Mouse (Mus musculus): ENCODE data around the gene Rxrb.
"Not testable (repeated sequence)": the region's sequence is repeated elsewhere in the genome, so short reads cannot be mapped to it uniquely, and the experiment has no call there.

Gene Rxrb

DNA sequence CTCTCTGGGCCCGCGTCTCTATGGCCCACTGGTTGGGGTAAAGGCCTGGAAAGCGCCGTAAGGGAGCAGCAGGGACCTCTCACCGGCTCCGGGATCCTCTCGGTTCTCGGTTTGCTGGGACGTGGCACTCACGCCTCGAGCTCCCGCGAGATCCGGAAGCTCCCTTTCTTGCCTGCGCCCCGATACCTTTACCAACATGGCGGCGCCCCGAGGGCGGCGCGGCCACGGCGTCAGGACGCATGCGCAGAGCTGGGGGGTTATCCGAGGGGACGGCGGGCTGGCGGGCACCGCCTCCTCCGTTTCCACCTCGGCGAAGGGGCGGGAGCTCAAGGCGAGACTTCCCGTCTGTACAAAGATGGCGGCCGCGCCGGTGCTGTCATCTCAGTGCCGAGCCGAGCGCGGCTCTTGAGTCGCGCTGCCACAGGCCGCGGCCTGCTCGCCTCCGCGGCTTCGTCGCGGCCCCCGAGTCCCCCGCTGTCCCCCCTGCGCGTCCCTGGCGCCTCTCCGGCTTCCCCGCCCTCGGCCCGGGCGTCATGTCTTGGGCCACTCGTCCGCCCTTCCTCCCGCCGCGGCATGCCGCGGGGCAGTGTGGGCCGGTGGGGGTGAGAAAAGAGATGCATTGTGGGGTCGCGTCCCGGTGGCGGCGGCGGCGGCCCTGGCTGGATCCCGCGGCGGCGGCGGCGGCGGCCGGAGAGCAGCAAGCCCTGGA is at the start of gene Rxrb, which contains the start of gene Slc39a7:
Gene Rxrb, plus strand, starts transcription at position 348 of the 709 bp plus-strand sequence.
Gene Slc39a7, minus strand, starts transcription at position 218 of the 709 bp plus-strand sequence.
- DNase-seq, result peak; percentile 99

DNA sequence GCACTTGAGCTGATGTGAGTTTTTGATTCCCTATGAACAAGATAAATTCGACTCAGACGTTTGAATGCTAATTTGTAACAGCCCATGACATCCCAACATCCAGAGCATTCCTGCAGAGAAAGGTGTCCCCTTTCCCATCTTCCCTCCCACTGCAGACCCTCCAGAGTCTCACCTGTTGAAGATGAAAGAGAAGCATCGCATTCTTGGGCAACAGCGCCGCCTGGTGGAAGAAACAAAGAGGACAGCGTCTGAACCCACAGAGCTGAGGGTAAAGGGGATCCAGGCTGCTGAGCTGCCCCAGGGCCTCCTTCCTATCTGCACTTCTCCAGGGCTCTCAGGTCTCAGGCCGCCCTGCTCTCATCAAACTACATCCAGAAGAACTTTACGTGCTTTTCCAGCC is 49.5 kb upstream of the Rxrb start:
- DNase-seq, result peak; percentile 77 to 86

DNA sequence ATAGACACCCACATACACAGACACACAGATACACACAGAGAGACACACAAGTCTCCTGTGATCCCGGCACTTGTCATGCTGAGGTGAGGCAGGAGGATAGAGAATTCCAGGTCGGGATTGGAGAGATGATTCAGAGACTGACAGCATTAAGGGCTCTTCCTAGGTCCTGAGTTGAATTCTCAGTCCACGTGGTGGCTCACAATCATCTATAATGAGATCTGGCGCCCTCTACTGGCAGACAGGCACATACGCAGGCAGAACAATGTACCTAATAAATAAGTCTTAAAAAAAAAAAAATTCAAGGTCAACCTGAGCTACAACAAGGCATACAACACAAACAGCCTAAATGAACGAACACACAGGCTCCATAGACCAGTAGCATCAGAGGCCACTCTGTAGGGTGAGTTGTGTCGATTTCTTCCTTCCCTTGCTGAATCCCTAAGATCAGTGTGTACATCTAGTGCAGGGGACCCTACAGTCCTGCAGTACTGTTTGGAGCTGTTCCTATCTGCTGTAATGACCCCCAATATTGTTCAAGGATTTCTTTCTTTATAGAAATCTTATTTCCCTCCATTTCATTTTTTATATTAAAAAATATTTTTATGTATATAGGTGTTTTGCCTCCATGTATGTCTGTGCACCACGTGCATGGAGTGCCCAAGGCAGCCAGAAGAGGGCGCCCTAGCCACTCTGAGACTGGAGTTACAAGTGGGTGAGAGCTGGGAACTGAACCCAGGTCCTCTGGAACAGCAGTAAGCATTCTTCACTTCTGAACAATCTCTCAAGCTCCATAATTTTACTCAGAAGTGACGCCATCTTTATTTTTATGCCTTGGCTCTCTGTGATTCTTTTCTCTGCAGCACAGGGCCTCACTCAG is 39.6 kb upstream of the Rxrb start:
- DNase-seq, result peak; percentile 45 to 72

DNA sequence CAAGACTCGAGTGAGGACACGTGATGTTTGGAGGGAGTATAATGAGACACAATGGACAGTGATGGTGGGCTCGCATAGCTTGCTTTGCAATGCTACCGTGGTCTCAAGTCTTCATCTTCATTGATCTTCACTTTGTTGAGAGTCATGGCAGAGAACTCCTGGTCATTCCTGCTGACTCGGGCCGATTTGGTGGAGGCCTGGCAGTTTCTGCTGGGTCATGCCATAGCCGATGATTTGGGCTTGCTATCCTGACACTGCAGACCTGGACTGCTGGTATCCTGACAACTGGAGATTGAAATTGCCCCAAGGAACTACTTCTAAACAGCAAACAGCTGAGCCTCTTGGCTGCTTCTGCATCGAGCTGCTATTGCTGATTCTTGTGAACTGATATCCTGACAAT is 36.7 kb upstream of the Rxrb start:
- DNase-seq, result no peak

DNA sequence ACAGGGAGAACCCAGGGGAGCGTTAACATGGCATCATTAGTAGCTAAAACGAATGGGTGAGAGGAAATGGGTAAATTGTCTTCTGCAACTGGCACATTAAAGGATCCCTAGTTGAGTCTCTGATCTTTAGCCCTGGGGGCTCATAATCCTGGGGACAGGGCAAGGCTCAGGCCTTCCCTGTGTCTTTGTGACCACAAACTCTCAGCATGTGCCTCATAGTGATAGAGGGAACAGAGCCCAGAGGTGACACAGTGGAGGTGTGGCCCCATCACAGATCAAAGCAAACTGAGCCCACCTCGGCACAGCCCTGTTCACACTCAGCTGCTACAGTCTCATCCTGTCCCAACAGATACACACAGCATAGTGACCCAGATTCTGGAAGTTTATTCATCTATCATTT is 36.0 kb upstream of the Rxrb start:
- DNase-seq, result no peak

- DNase-seq, result not testable (repeated sequence)
These were observed 34.6 kb upstream of the Rxrb start for GRCm38 (mm10) chr17:33997025-33997424.

GRCm38 (mm10) chr17:33998697-33999096 is 32.9 kb upstream of the Rxrb start:
- not testable (repeated sequence) for DNase-seq

DNA sequence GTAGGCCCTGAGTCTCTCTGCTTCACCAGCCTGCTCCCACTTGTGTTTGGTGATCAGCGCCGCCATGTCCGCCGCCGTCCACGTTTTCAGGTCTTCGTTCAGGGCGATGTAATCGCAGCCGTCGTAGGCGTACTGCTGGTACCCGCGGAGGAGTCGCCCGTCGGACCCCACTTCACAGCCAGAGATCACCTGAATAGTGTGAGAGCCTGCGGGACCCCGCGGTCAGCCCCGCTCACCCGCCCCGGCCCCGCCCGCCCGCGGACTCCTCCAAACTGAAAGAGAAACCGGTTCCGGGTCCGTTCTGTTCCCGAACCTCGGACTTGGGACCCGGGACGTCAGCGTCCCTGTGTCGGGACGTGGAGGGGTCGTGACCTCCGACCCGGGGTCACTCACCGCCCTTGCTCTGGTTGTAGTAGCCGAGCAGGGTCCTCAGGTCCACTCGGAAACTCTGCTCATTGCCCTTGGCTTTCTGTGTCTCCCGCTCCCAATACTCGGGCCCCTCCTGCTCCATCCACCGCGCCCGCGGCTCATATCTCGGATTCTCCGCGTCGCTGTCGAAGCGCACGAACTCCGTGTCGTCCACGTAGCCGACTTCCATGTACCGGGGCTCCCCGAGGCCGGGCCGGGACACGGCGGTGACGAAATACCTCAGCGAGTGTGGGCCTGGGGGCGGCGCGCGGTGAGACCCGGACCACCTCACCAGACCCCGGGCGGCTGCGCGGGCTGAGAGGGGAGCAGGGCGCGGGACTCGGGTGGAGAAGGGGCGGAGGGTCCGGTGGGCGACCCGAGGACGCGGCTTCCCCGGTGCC is 32.1 kb upstream of the Rxrb start:
- no peak for DNase-seq

DNA sequence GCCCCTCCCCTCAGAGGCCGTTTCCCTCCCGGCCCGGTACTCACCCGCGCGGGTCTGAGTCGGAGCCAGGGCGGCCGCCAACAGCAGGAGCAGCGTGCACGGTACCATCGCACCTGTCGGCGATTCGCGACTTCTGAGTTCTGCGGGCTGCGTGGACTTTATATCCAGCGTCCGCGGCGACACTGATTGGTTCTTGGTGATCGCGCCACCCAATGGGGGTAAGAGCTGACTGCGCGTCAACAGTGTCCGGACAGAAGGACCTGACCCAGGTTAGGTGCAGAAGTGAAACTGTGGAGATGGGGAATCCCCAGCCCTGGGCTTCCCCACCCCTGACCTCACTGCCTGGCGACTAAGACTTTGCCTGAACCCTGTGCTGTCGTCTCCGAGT is 31.5 kb upstream of the Rxrb start, which contains the start of gene H2-K1:
Gene H2-K1, minus strand, starts transcription at position 198 of the 388 bp plus-strand sequence.
- peak; percentile 55 to 74 for DNase-seq

GRCm38 (mm10) chr17:34000796-34001195 is 30.8 kb upstream of the Rxrb start:
- not testable (repeated sequence) for DNase-seq

DNA sequence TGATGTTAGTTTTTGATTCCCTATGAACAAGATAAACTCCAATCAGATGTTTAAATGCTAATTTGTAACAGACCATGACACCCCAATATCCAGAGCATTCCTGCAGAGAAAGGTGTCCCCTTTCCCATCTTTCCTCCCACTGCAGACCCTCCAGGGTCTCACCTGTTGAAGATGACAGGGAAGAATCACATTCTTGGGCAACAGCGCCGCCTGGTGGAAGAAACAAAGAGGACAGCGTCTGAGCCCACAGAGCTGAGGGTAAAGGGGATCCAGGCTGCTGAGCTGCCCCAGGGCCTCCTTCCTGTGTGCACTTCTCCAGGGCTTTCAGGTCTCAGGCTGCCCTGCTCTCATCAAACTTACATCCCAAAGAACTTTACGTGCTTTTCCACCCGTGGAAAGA is 28.2 kb upstream of the Rxrb start:
- DNase-seq, result peak in 1 of 2 experiments; percentile 59

- DNase-seq, result no peak
These were observed 25.0 kb upstream of the Rxrb start for GRCm38 (mm10) chr17:34006570-34006969.

DNA sequence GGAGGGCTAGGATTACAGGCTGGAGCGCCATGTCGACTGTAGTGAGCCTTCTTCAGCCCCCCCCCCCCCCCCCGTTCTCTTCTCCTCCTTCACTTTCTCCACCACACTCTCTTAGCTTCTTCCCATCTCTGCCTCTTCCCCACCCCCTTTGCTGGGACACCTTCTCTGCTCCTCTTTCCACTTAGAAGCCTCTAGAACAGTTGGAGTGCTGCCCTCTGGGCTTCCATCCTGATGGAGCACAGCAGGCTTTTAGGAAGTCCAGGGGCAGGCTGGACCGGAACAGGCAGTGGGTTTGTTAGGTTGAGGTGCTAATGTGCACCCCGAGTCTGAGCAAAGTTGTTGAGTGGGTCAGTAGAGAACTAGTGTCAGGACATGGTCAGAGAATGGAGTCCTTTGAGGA is 21.5 kb upstream of the Rxrb start:
- DNase-seq, result no peak

- DNase-seq, result no peak
These were observed 18.2 kb upstream of the Rxrb start for GRCm38 (mm10) chr17:34013436-34013835.

DNA sequence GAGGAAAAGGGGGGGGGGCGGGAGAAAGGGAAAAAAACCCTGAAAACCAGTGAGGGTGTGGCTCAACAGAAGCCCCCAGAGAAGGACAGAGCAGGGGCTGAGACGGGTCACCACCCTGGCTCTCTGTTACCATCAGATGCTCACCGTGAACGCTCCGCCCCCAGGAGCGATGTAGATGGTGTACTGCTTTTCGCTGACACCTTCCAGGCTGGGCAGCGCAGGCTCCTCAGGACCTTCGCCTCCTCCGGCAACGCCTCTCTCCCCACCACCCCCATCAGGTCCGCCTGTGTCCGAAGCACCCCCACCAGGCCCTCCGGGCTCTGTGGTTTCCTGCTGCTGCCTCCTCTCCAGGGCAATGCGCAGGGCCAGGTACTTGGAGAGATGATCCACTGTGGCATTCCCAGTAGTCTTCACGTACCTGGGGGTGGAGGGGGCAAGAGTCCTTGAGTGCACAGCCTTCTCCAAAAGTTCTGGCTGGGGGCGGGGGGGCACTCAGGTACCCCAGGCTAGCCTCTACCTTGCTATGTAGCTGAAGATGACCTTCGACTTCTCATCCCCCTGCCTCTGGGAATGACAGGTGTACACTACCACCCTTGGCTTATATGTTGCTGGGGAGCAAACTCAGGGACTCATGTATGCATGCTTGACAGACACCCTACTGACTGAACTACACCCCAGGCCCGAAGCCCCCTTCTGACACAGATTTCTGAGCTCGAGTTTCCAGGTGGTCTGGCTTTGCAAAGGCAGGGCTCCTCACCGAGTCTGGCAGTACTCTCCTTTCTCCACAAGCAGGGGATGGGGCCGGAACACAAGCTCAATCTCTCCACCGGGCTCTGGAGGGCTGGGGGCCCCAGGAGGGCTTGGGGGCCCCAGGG is 9.8 kb upstream of the Rxrb start:
- DNase-seq, result peak in 1 of 2 experiments; percentile 17

DNA sequence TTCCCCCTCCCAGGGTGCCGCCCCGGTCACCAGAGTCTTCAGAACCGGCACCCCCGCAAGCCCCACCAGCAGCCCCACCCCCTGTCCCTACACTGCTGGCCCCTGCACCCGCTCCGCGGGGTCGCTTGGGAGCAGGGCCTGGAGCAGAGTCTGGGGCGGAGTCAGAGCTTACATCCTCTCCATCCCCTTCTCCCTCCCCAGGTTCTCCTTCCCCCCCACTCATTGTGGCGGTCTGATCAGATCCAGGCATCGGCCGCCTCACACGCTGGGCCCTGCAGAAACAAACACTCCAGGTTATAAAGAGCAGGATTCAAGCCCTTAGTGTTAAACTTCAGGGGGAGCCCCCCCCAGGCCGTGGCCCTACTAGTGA is 9.2 kb upstream of the Rxrb start:
- DNase-seq, result peak in 1 of 2 experiments; percentile 21

GRCm38 (mm10) chr17:34022987-34023386 is 8.6 kb upstream of the Rxrb start:
- no peak for DNase-seq

- DNase-seq, result no peak
These were observed 7.9 kb upstream of the Rxrb start for GRCm38 (mm10) chr17:34023678-34024077.

DNA sequence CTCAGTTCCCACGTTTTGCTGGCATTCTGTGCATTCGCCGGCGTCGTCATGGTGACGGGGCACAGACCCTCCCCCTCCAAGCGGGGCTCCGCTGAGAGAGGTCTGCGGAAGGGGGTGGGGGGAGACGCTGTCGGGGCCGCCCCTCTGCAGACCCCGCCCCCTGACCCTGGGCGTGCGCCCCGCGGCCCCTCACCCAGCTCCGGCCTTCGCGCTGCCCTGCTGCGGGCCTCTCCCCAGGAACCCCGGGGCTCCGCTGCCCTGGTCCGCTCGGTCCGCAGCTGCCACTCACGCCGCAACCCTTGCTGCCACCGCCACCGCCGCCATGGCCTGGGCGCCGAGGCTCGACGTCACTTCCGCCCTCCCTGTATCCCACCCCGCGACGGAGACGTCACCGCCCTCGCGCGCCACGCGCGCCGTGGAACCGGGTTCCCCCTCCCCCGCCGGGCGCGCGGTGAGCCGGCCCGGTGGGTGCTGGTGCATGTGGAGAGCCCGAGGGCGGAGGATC is 7.2 kb upstream of the Rxrb start, which contains the start of gene Ring1:
Gene Ring1, minus strand, starts transcription at position 364 of the 505 bp plus-strand sequence.
- DNase-seq, result peak; percentile 91 to 94

- DNase-seq, result peak in 1 of 2 experiments; percentile 64
These were observed 6.5 kb upstream of the Rxrb start for GRCm38 (mm10) chr17:34024861-34025755.
